Mouse (Mus musculus) urinary bladder, adult 2 months (tissue): ENCODE results near the gene 4930572O03Rik. TPM values are rescaled to one million over a fixed set of nuclear protein-coding genes. Genes with fewer than 3 reads are reported as not detected.
A peak's percentile ranks its signal among the peaks of the same experiment; 100 is the strongest.
"Not testable (repeated sequence)": the region's sequence is repeated elsewhere in the genome, so short reads cannot be mapped to it uniquely, and the experiment has no call there.

ENCODE experiments used
- DNase-seq: peaks from one replicate; pipeline ENCODE4 v3.0.0; 2022; ENCODE audit warnings: low spot score
- polyA plus RNA-seq: library from polyadenylated mRNA; depleted of rRNA; stranded (reverse); fragments of >200 nt; gene quantifications from 2 replicates; pipeline ENCODE4 v1.2.3, GENCODE M21; 2012; rRNA removed

The 4930572O03Rik gene
- polyA plus RNA-seq, 1 experiment, result not detected

DNA sequence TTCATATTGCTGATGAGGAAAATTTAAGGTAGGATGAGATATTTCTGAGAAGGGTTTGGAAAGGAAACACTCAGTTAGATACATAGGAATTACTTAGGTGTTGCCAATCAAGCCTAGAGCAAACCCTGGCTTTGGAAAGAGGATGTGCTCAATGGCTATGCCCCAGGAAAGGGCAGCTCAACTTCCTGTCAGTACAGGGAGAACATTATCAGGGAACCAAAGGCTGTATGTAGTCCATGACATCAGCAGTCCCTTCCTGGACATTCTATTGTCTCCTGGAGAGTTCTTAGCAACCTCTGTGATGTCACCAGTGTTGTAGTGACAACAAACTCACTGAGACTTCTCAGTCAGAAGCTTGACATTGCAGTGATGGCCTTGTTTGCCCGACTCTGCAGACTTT is 38.1 kb downstream of the 4930572O03Rik start, which contains the start of gene Speer4d:
Gene Speer4d, plus strand, starts transcription at position 301 of the 400 bp plus-strand sequence.
- DNase-seq, result not testable (repeated sequence)

DNA sequence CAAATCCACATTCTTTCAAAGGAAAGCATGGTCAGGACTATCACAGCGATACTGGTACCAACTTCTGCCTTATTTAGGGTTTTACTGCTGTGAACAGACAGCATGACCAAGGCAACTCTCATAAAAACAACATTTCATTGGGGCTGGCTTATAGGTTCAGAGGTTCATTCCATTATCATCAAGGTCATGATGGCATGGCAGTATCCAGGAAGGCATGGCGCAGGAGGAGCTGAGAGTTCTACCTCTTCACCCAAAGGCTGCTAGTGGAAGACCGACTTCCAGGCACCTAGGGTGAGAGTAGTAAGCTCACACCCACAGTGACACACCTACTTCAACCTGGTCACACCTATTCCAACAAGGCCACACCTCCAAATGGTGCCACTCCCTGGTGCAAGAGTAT is 40.7 kb downstream of the 4930572O03Rik start:
- not testable (repeated sequence) for DNase-seq

DNA sequence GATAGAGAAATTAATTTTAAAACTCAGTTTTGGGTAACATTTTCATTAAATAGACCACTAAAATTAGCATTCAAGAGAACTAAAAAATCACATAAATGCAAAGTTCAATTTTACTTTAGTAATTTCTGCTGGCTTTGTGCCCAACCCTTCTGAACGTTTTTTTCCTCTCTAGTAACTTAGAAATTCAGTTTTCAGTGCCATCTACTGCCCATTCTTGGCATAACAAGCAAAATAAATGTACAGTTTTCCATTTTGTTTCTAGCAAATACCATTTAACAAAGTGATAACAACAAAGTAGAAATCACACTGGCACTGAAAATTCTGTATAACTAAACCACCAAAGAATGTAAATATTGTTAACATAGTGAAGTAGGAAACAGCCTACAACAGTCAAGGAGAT is 46.2 kb downstream of the 4930572O03Rik start:
- not testable (repeated sequence) for DNase-seq

DNA sequence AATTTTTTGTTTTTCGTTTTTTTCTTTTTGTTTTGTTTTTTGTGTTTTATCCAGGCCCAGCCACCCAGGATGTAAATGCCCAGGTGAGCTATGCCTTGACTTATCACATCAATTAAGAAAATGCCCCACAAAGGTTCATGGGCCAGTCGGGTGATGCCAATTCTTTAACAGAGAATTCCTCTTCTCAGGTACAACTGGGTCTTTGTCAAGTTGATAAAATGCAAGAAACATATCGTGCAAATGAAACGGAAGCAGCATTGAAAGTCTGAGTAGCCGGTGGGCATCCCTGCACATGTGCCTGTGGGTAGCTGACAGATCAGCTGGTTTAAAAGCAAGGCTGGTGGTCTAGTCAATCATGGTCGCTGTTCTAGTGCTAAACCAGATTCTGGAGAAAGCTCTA is 50.2 kb downstream of the 4930572O03Rik start:
- peak; percentile 26 for DNase-seq

DNA sequence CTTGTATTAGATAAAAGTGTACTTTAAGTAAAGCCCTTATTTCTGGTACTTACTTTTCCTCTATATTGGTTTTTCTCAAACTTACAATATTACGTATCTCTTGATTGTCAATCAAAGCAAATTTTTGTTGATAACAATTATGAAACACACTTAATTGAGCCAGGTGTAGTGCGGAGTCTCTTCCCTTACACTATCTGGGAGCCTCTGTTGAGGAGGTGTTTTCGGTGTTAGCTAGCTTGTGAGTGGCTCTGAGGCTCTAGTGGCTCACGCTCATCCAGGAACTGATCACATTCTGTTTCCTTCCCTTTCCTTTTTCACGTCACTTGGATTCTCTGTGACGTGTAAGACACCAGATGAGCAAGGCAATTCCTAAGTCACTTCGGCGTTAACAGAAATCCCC is 53.3 kb downstream of the 4930572O03Rik start:
- DNase-seq, result not testable (repeated sequence)

DNA sequence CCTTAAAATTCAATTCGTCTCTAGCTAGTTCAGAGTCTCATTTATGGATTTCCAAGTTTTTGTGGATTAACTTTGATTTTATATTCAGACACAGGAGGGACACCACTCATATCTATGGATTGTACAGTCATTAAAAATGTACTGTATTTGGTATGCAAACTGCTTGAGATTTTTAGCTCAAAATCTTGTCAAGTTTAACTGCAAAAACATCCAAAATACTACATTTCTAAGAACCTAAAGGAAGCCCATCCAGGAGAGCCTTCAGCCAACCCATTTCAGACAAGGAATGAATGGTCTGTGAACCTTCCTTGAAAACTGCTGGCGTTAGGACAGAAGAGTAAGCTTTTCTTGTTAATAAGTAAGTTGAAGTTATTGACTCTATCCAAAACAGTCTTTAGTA is 53.9 kb downstream of the 4930572O03Rik start:
- not testable (repeated sequence) for DNase-seq

DNA sequence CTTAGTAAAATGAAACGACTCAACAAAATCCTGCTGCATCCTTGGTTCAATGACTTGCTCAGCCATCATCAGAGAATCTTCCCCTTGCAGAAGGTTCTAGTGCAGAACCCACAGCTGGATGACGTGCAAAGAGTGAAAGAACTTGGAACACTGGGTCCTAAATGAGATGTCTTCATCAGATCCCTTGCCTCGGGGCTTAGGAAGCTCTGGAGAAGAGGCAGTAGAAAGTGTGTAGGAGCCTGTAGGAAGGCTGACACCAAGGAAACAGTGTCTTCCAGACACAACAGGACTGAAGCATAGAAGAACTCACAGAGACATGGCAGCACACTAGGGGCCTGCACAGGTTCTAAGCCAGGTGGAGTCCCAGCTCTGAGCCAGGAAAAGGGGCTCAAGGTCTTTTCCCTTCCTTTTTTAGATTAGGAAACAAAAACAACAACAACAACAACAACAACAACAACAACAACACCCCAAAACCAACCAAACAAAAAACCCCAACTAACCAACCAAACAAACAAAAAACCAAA is 54.4 kb downstream of the 4930572O03Rik start:
- not testable (repeated sequence) for DNase-seq

Other genes starting within 250 kb of the 4930572O03Rik start
- 0.14 TPM in 1 of 2 replicates, not detected in the other for gene Gm21149, start 180.5 kb downstream of the 4930572O03Rik start, polyA plus RNA-seq
- not detected in 2 replicates for gene Gm21190, start 127.8 kb downstream of the 4930572O03Rik start, polyA plus RNA-seq
- 0.18 TPM in 1 of 2 replicates, not detected in the other for gene Gm21083, start 79.7 kb downstream of the 4930572O03Rik start, polyA plus RNA-seq
- not detected in 2 replicates for gene Speer4d, start 38.0 kb downstream of the 4930572O03Rik start, polyA plus RNA-seq
- gene Speer4c, start 57.2 kb upstream of the 4930572O03Rik start, polyA plus RNA-seq, result not detected in 2 replicates